Mouse (Mus musculus) ES-Bruce4 (cell line): ENCODE data around the gene Gm3238.

ENCODE experiments used
- CTCF ChIP-seq: IDR thresholded peaks from one replicate; pipeline ENCODE4 v1.8.1; 2011; ENCODE audit warnings: low read depth, low read length
- EP300 ChIP-seq: IDR thresholded peaks from 2 replicates; pipeline ENCODE4 v1.6.1; 2011; ENCODE audit warnings: low read depth, low read length; ENCODE audit not compliant: insufficient read depth

DNA sequence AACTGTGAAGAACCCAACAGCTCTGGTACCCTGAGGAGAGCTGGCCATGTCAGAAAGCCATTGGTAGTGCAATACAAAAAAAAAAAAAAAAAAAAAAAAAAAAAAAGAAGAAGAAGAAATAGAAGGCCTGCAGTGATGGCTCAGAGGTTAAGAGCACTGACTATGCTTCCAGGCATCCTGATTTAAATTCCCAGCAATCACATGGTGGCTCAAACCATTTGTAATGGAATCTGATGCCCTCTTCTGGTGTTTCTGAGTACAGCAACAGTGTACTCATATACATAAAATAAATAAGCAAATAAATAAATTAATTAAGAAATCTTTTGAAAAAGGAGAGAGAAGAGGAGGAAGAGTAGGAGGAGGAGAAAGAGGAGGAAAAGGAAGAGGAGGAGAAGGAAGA is 17.7 kb downstream of the Gm3238 start:
- TF ChIP-seq EP300 (no peak), CTCF (no peak)
